Mouse (Mus musculus) heart, postnatal 0 days (tissue): ENCODE measurements at regions not wholly inside any gene's neighbourhood (a gene's known extent, or its start where the extent isn't known, plus 50 kb on each side); places are given as distances from the start of the nearest gene placed in this dataset.

Experiments used
- ATAC-seq: fragments of 200-750 bp; cut with Nextera tagmentation; 2 replicates; pipeline ENCODE4 v1.8.0; 2017; ENCODE audit warnings: low read depth, moderate number of reproducible peaks, moderate library complexity; ENCODE audit not compliant: insufficient read depth
- DNase-seq: peaks from one replicate; pipeline ENCODE4 v3.0.0-alpha.2; 2016; ENCODE audit warnings: low spot score
- H3K27ac ChIP-seq: fragments of 300-500 bp; sonication (generic); 2 replicates; pipeline ENCODE4 v1.5.1; 2014; ENCODE audit warnings: low read depth, mild to moderate bottlenecking
- H3K27me3 ChIP-seq: fragments of 300-500 bp; sonication (generic); 2 replicates; pipeline ENCODE4 v1.6.1; 2014; ENCODE audit warnings: low read length, mixed read lengths; ENCODE audit not compliant: control insufficient read depth, insufficient read depth
- H3K36me3 ChIP-seq: fragments of 300-500 bp; sonication (generic); replicated peaks from 2 replicates; pipeline ENCODE4 v1.6.1; 2014; ENCODE audit warnings: low read length, mixed read lengths; ENCODE audit not compliant: control insufficient read depth, insufficient read depth
- H3K4me1 ChIP-seq: fragments of 300-500 bp; sonication (generic); 2 replicates; pipeline ENCODE4 v1.6.1; 2014; ENCODE audit warnings: antibody characterized with exemption; ENCODE audit not compliant: control insufficient read depth, insufficient read depth
- H3K4me2 ChIP-seq: fragments of 300-500 bp; sonication (generic); 2 replicates; pipeline ENCODE4 v1.6.1; 2014; ENCODE audit warnings: low read depth, mild to moderate bottlenecking, low read length, moderate library complexity
- H3K4me3 ChIP-seq: fragments of 300-500 bp; sonication (generic); 2 replicates; pipeline ENCODE4 v1.5.1; 2014; ENCODE audit warnings: low read depth, low read length
- H3K9ac ChIP-seq: fragments of 300-500 bp; sonication (generic); replicated peaks from 2 replicates; pipeline ENCODE4 v1.6.1; 2014; ENCODE audit warnings: low read depth, low read length, mixed read lengths
- H3K9me3 ChIP-seq: fragments of 300-500 bp; sonication (generic); replicated peaks from 2 replicates; pipeline ENCODE4 v1.6.1; 2016; ENCODE audit warnings: low read length; ENCODE audit not compliant: control insufficient read depth
- CTCF ChIP-seq: IDR thresholded peaks from 2 replicates; pipeline ENCODE4 v1.5.1; 2016; ENCODE audit warnings: antibody characterized with exemption, control low read depth, low read depth
- EP300 ChIP-seq: IDR thresholded peaks from 2 replicates; pipeline ENCODE4 v1.6.1; 2016; ENCODE audit warnings: antibody characterized with exemption, low read depth
- WGBS: fragments of 180-500 bp; shearing (Covaris S2); extraction: QIAGEN DNeasy Blood & Tissue Kit; methylation state at CpG from one replicate; pipeline ENCODE4 v1.1.7; 2014; 5-methylcytosine and 5-hydroxymethylcytosine counted together

GRCm38 (mm10) chr4:26637859-26638258 is 291.2 kb upstream of the Manea start:
- H3K9ac ChIP-seq, result no peak overlapping the region
- no peaks in the 10 kb centered on the region for H3K9me3 ChIP-seq
- no peak overlapping the region for H3K4me2 ChIP-seq
- H3K4me3 ChIP-seq, result no peak overlapping the region
- H3K36me3 ChIP-seq, result no peaks in the 10 kb centered on the region
- no peaks in the 10 kb centered on the region for H3K4me1 ChIP-seq
- no peak for TF ChIP-seq EP300
- TF ChIP-seq CTCF, result no peak
- no peaks in the 10 kb centered on the region for H3K27me3 ChIP-seq
- ATAC-seq (no peak), DNase-seq (no peak)
- WGBS, result 93% methylated on average over 2 of the region's 2 CpGs
- H3K27ac ChIP-seq, result no peak overlapping the region

- TF ChIP-seq EP300, result no peak
- no peak for TF ChIP-seq CTCF
- ATAC-seq (no peak), DNase-seq (no peak)
- Histone ChIP-seq H3K4me2 (no peak overlapping the region), H3K4me1 (no peaks in the 10 kb centered on the region), H3K9me3 (no peaks in the 10 kb centered on the region), H3K27me3 (no peaks in the 10 kb centered on the region), H3K36me3 (no peaks in the 10 kb centered on the region), H3K27ac (no peak overlapping the region), H3K9ac (no peak overlapping the region), H3K4me3 (no peak overlapping the region)
- WGBS, result 67% methylated on average over 1 of the region's 1 CpGs
Observed at GRCm38 (mm10) chr4:26630553-26631206, 284.0 kb upstream of the Manea start.

GRCm38 (mm10) chr4:26629710-26630109 is 283.0 kb upstream of the Manea start:
- ATAC-seq, result no peak

GRCm38 (mm10) chr4:26627744-26628143 is 281.1 kb upstream of the Manea start:
- Histone ChIP-seq H3K9me3 (no peaks in the 10 kb centered on the region), H3K4me3 (no peak overlapping the region), H3K36me3 (no peaks in the 10 kb centered on the region), H3K4me2 (no peak overlapping the region), H3K27ac (no peak overlapping the region), H3K27me3 (no peaks in the 10 kb centered on the region), H3K9ac (no peak overlapping the region), H3K4me1 (no peaks in the 10 kb centered on the region)
- TF ChIP-seq CTCF, result no peak
- DNase-seq (no peak), ATAC-seq (no peak)
- WGBS, result 80% methylated on average over 6 of the region's 6 CpGs

More at GRCm38 (mm10) chr4:26629710-26630109, 283.0 kb upstream of the Manea start:
- H3K4me3 ChIP-seq, result no peak overlapping the region
- no peaks in the 10 kb centered on the region for H3K27me3 ChIP-seq
- no peak for DNase-seq
- H3K27ac ChIP-seq, result no peak overlapping the region
- H3K4me1 ChIP-seq, result no peaks in the 10 kb centered on the region
- 69% methylated on average over 2 of the region's 2 CpGs for WGBS
- no peak overlapping the region for H3K4me2 ChIP-seq
- no peaks in the 10 kb centered on the region for H3K36me3 ChIP-seq
- H3K9ac ChIP-seq, result no peak overlapping the region
- no peaks in the 10 kb centered on the region for H3K9me3 ChIP-seq
- no peak for TF ChIP-seq EP300
- TF ChIP-seq CTCF, result no peak

GRCm38 (mm10) chr4:26589081-26589869 is 242.6 kb upstream of the Manea start:
- Histone ChIP-seq H3K4me2 (no peak overlapping the region), H3K9ac (no peak overlapping the region), H3K27ac (no peak overlapping the region), H3K4me1 (no peaks in the 10 kb centered on the region), H3K4me3 (no peak overlapping the region), H3K9me3 (no peaks in the 10 kb centered on the region), H3K27me3 (no peaks in the 10 kb centered on the region), H3K36me3 (no peaks in the 10 kb centered on the region)
- ATAC-seq, result no peak
- 71% methylated on average over 3 of the region's 3 CpGs for WGBS
- DNase-seq, result no peak
- no peak for TF ChIP-seq CTCF
- TF ChIP-seq EP300, result no peak
